Mouse (Mus musculus) MN1 (cell line): ENCODE measurements around the gene Gm4778.
"Not testable (repeated sequence)": the region's sequence is repeated elsewhere in the genome, so short reads cannot be mapped to it uniquely, and the experiment has no call there.

Source experiments
- DNase-seq: peaks from one replicate; pipeline ENCODE4 v3.0.0-alpha.2; 2016; ENCODE audit warnings: low spot score

The Gm4778 gene

DNA sequence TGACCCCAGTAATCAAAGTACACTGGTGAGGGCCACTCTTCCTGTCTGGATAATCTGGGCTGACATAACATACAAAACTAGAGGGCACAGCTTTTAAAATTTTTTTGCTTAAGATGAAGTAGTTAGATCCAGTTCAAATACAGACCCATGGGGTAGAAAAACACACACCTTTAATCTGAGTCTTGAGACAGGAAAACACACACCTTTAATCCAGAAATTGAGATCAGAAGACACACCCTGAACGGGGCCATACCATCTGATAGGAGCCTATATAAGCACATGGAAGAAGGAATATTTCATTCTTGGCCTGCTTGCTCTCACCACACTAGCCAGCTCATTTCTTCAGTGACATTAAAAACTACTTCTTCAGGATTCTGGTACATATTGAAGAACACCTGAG, at the start of gene Gm4778:
Gene Gm4778, plus strand, starts transcription at position 301 of the 400 bp plus-strand sequence.
- DNase-seq, result not testable (repeated sequence)

DNA sequence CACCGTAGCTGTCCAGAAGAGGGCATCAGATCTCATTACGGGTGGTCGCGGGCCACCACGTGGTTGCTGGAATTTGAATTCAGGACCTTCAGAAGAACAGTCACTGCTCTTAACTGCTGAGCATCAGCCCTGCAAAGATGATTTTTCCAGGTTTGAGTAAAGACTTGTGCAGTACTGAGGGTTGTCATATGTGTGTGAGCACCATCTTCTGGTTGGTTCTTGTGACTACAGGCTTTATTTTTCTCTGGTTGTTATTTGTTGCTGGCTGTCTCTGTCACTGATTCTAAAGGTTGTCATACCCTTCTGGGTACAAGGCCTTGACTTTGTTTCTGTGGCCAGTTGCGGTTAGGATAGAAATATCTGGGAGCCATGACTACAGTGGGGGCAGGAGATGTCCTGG, 3.2 kb upstream of the Gm4778 start:
- peak; percentile 9 for DNase-seq

DNA sequence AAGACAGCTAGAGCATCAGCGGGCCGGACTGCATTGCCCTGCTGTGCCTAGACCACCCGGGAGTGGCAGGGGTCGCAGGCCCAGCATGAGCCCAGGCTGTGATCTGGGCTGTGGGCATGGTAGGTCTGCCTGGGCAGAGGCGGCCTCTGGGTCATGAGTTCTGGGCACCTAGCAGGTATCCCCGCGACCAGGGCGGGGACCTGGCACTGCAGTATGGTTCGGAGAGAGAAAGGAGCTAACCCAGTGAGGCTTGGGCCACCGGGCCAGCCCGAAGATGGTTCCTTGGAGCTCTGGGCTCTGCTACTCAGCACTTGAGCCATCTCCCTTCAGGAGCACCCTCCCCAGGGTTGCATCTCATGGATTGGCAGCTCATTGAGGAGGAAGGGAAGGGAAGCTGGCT, 12.2 kb downstream of the Gm4778 start:
- DNase-seq, result no peak

DNA sequence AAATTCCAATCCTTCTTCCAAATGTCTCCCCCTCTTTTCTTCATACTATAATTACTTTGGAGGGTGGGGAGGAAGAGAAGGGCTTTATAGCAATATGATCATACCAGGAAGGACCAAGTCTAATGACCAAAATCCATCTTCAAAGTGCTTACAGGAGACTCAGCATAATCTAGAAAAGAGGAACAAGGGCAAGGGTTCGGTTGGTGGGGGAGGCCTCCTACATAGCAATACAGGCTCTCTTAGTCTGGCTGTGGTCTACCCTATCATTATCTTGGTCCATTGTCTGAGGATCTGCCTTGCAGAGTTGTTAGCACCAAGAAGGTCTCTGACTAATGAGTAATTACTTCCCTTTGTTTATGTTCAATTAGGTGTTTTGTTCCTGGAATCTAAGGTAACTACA, 41.6 kb downstream of the Gm4778 start:
- no peak for DNase-seq

DNA sequence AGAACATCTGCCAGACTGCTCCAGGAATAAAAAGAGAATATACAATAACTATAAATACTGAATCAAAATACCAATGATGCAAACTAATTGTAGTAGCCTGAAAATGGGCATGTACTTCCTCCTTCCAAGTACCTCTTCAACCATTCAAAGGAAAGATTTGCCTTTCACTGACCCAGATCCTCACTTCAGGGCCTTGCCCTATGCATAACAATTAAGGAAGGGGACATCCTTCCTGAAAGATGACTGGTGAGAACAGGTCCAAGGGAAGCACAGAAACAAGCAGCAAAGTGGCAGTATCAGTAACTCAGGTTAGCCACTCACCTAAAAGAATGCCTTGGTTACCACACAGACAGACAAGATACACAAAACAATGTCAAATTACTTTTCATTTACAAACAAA, 43.1 kb downstream of the Gm4778 start:
- DNase-seq, result no peak

DNA sequence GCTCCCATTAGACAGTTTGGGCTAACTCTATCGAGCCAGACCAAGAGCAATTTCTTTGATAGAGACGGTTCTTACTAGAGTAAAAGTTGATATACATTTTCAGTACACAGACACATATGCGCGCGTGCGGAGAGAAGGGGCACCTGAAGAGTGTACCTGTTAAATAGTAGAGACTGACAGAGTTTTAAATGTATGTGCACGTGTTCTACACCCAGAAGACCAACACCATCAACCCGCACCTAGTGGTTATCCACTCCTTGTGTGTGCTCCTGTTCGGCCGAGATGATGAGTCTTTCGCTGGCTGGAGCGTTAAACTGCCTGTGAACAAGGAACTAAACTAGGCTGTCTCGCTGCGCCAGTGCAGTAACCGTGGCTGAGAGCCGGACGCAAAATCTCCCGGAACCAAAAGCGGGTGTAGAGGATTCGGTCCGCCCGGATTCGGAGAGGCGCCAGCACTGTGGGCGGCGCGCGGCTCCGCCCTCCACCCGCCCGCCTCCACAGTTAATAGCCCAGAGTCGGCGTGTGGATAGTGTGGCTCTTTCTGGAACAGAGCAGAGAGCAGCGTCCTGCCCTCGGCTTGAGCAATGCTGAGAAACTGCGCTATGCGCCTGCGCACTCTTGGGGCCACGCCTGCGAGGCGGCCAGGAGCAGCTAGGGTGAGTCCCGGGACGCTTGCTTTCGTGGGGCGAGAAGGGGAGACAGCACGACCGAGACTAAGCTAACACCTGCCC, 46.0 kb downstream of the Gm4778 start, which contains the start of gene Them4:
Gene Them4, plus strand, starts transcription at position 457 of the 731 bp plus-strand sequence.
- peak; percentile 98 for DNase-seq

DNA sequence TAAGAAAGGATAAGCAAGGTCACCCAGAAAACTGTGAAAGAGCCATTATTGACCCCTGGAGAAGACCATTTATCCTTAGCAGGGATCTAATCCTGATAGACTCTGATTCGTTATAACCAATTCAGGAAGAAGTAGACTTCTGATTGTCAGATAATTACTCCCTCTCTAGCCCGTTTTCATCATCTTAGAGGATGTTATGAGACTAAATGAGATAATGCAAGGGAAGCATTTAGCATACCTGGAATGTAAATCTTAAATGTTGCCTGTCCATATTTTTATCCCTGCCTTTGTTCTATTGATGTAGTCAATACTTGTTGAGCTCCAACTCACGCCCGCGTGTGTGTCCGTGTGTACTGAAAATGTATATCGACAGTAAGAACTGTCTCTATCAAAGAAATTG, 46.7 kb downstream of the Gm4778 start:
- no peak for DNase-seq

DNA sequence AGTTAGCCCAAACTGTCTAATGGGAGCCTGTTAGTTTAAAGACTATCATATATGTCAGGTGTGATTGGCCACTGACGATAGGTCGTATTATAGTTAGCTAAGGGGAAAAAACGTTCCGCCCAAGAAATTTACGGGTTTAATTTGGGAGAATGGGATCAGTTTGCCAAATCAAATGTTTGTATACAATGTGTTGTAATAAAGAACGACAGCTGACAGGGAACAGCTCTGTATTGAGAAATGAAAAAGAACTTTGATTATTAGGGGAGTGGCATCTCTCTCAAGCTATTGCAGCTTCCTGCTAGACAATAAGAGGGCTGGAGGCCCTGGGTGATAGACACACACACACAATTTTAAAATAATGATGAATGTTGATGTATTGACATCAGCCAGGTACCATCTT, 47.1 kb downstream of the Gm4778 start:
- no peak for DNase-seq

DNA sequence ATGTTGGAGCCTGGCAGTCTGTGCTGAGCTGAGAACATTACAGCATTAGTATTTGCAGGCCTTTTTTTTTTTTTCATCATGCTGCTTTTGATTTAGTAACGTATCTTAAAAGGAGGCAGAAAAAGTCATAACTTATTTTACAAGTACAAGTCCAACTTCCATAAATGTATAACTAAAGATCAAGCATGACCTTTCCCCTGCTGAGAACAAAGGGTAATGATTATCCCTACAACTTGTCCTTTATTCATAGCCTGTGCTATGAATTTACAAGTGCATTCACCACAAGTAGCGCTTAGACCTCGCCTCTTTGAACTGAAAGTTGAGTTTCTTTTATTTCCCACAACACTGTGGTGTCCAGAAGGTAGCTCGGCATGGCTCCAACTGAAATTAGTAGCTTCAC, 47.5 kb downstream of the Gm4778 start:
- no peak for DNase-seq
